Comparison of ENCODE assay signal across 8 mouse cellular contexts in genomic region chr10:18430141-18430540, GRCm38 (mm10).
DNase-seq lines count a peak whose midpoint lies in the region; ATAC-seq and TF ChIP-seq lines count a peak whose summit lies in the region.
"Had no signal": no experiment of that assay in that cellular context is flagged by ENCODE, and none has a peak within 500 bp of the region (broad histone marks: within the 10 kb centered on the region; RNA-seq: fewer than 3 reads in every experiment).

No protein-coding gene starts in this region.

- no peak for TF ChIP-seq CTCF in layer of hippocampus, adult 2 months (conservative IDR thresholded peaks at IDR 0.05)

- peak; percentile 41; the same call in 1 of the 2 replicates for ATAC-seq in intestine, embryonic 15.5 days
- ATAC-seq in megakaryocyte-erythroid progenitor cell, adult 5-6 weeks (replicated peaks; ENCODE audit: low FRiP score, low TSS enrichment, poor library complexity, severe bottlenecking) = 0 out of 2 replicates have a peak, but pooled peaks have one; percentile 29
- no peak for ATAC-seq in midbrain, embryonic 11.5 days (ENCODE audit: low FRiP score)

- H3K9me3 ChIP-seq in intestine, embryonic 15.5 days = no peaks in the 10 kb centered on the region; the same call in 1 of the 2 replicates
- peaks cover 3% of the 10 kb centered on the region; the same call in 1 of the 2 replicates for H3K9me3 ChIP-seq in midbrain, embryonic 11.5 days (ENCODE audit: control insufficient read depth, low read length)

- H3K4me1 ChIP-seq in intestine, embryonic 15.5 days (replicated peaks) = no peaks in the 10 kb centered on the region
- peaks cover 12% of the 10 kb centered on the region for H3K4me1 ChIP-seq in midbrain, embryonic 11.5 days (ENCODE audit: control insufficient read depth, insufficient read depth, low read length)

- no peak overlapping the region for H3K4me3 ChIP-seq in layer of hippocampus, adult 2 months
- no peak overlapping the region for H3K4me3 ChIP-seq in intestine, embryonic 15.5 days (replicated peaks)
- no peak overlapping the region for H3K4me3 ChIP-seq in midbrain, embryonic 11.5 days (ENCODE audit: low read depth, low read length)

- 72% methylated on average over 8 of the region's 8 CpGs for WGBS in intestine, embryonic 15.5 days
- 74% methylated on average over 8 of the region's 8 CpGs for whole genome bisulfite sequencing in midbrain, embryonic 11.5 days

- no peak for DNase-seq in layer of hippocampus, adult 2 months (ENCODE audit: low spot score in 2 of 2)
- DNase-seq in layer of hippocampus, postnatal 36 days = no peak
- DNase-seq in heart, adult 8-10 months (ENCODE audit: low spot score) = peak; percentile 41
- no peak for DNase-seq in ovary, postnatal 14 days (ENCODE audit: low spot score)
- DNase-seq in midbrain, embryonic 11.5 days (ENCODE audit: low spot score, missing footprints) = no peak
- DNase-seq: right cerebral cortex, postnatal 4 days had no signal

- no peak overlapping the region for H3K4me2 ChIP-seq in intestine, embryonic 15.5 days (replicated peaks)
- no peak overlapping the region for H3K4me2 ChIP-seq in midbrain, embryonic 11.5 days

- H3K27ac ChIP-seq in layer of hippocampus, adult 2 months = peak overlapping the region; percentile 81
- H3K27ac ChIP-seq in intestine, embryonic 15.5 days = no peak overlapping the region
- H3K27ac ChIP-seq in midbrain, embryonic 11.5 days (ENCODE audit: low read depth, low read length) = no peak overlapping the region

- no peaks in the 10 kb centered on the region for H3K36me3 ChIP-seq in intestine, embryonic 15.5 days
- H3K36me3 ChIP-seq in midbrain, embryonic 11.5 days (ENCODE audit: control insufficient read depth, insufficient read depth, low read length) = peaks cover 2% of the 10 kb centered on the region

- no peak overlapping the region for H3K9ac ChIP-seq in intestine, embryonic 15.5 days
- no peak overlapping the region for H3K9ac ChIP-seq in midbrain, embryonic 11.5 days (ENCODE audit: low read length)

- H3K27me3 ChIP-seq in intestine, embryonic 15.5 days (replicated peaks) = no peaks in the 10 kb centered on the region
- H3K27me3 ChIP-seq in midbrain, embryonic 11.5 days (ENCODE audit: control insufficient read depth, insufficient read depth, low read length) = no peaks in the 10 kb centered on the region
